Mouse (Mus musculus): ENCODE results near the gene Ankdd1a. TPM values are rescaled to one million over a fixed set of nuclear protein-coding genes. Genes with fewer than 3 reads are reported as not detected.
A peak's percentile ranks its signal among the peaks of the same experiment; 100 is the strongest.

The Ankdd1a gene
- total RNA-seq, 2 experiments from 2014 or later: 2.8 to 3.7 TPM

- no peak for DNase-seq (ENCODE audit: low spot score in 2 of 2)
- intact Hi-C loops (cut with DNase I): no loop called here
These were observed 26.4 kb upstream of the Ankdd1a start for GRCm38 (mm10) chr9:65546413-65546695.

- no peak for DNase-seq (ENCODE audit: low spot score in 2 of 2)
- intact Hi-C loops (cut with DNase I): no loop called here
These were observed 25.8 kb upstream of the Ankdd1a start for GRCm38 (mm10) chr9:65545635-65546412.

GRCm38 (mm10) chr9:65542111-65542524, 22.1 kb upstream of the Ankdd1a start:
- intact Hi-C loops (cut with DNase I): no loop called here
- DNase-seq (ENCODE audit: low spot score in 2 of 2): no peak

GRCm38 (mm10) chr9:65541126-65542068, 21.4 kb upstream of the Ankdd1a start:
- peak; percentile 16 to 51 for DNase-seq (ENCODE audit: low spot score in 2 of 2)

GRCm38 (mm10) chr9:65539697-65540096, 19.7 kb upstream of the Ankdd1a start:
- DNase-seq (ENCODE audit: low spot score in 2 of 2): no peak
- intact Hi-C loops (cut with DNase I): no loop called here

More at GRCm38 (mm10) chr9:65541126-65542068, 21.4 kb upstream of the Ankdd1a start:
- intact Hi-C loops (cut with DNase I): no loop called here

GRCm38 (mm10) chr9:65537901-65538630, 18.1 kb upstream of the Ankdd1a start:
- no peak for DNase-seq (ENCODE audit: low spot score in 2 of 2)
- intact Hi-C loops (cut with DNase I): no loop called here

GRCm38 (mm10) chr9:65536491-65536890, 16.5 kb upstream of the Ankdd1a start:
- intact Hi-C loops (cut with DNase I): no loop called here
- DNase-seq (ENCODE audit: low spot score in 2 of 2): no peak

- no peak for DNase-seq (ENCODE audit: low spot score in 2 of 2)
- intact Hi-C loops (cut with DNase I): no loop called here
These were observed 15.9 kb upstream of the Ankdd1a start for GRCm38 (mm10) chr9:65535789-65536469.

GRCm38 (mm10) chr9:65535191-65535722, 15.3 kb upstream of the Ankdd1a start:
- no peak for DNase-seq (ENCODE audit: low spot score in 2 of 2)
- intact Hi-C loops (cut with DNase I): no loop called here

GRCm38 (mm10) chr9:65534111-65534510, 14.1 kb upstream of the Ankdd1a start:
- DNase-seq (ENCODE audit: low spot score in 2 of 2): no peak
- intact Hi-C loops (cut with DNase I): no loop called here

GRCm38 (mm10) chr9:65532986-65533385, 13.0 kb upstream of the Ankdd1a start:
- DNase-seq (ENCODE audit: low spot score in 2 of 2): no peak
- intact Hi-C loops (cut with DNase I): no loop called here

- intact Hi-C loops (cut with DNase I): no loop called here
- no peak for DNase-seq (ENCODE audit: low spot score in 2 of 2)
These were observed 11.3 kb upstream of the Ankdd1a start for GRCm38 (mm10) chr9:65531283-65531682.

- no peak for DNase-seq (ENCODE audit: low spot score in 2 of 2)
- intact Hi-C loops (cut with DNase I): no loop called here
These were observed 9.7 kb upstream of the Ankdd1a start for GRCm38 (mm10) chr9:65529659-65530058.

- intact Hi-C loops (cut with DNase I): no loop called here
- DNase-seq (ENCODE audit: low spot score in 2 of 2): no peak
These were observed 8.5 kb upstream of the Ankdd1a start for GRCm38 (mm10) chr9:65528417-65529038.

GRCm38 (mm10) chr9:65525445-65526195, 5.6 kb upstream of the Ankdd1a start:
- intact Hi-C loops (cut with DNase I): no loop called here
- no peak for DNase-seq (ENCODE audit: low spot score in 2 of 2)

GRCm38 (mm10) chr9:65523611-65524364, 3.8 kb upstream of the Ankdd1a start:
- DNase-seq (ENCODE audit: low spot score in 2 of 2): peak; percentile 83
- intact Hi-C loops (cut with DNase I): loop anchor here (1.0 kb wide), 1 partner anchor 58 kb away; no protein-coding TSS in a partner anchor

- intact Hi-C loops (cut with DNase I): no loop called here
- peak; percentile 14 to 17 for DNase-seq (ENCODE audit: low spot score in 2 of 2)
These were observed 498 bp upstream of the Ankdd1a start for GRCm38 (mm10) chr9:65520505-65520876.
